Mouse (Mus musculus) urinary bladder, postnatal 0 days (tissue): ENCODE data around the gene Papln. TPM values are rescaled to one million over a fixed set of nuclear protein-coding genes. Genes with fewer than 3 reads are reported as not detected.

Experiments
- polyA plus RNA-seq: library from polyadenylated mRNA; unstranded; fragments of >200 nt; fragmentation: Nextera tagmentation; extraction: Ambion mirVana; gene quantifications from 2 replicates; pipeline ENCODE4 v1.2.1, GENCODE M21; 2015

Papln gene
- 1.3 and 1.9 TPM in 2 replicates for polyA plus RNA-seq

GRCm38 (mm10) chr12:83763311-83764043 lies at the start of gene Papln:
Gene Papln, plus strand, starts transcription at chr12:83763634.

Other genes starting within 250 kb of the Papln start
- gene Dcaf4, start 243.2 kb upstream of the Papln start, polyA plus RNA-seq = 23.5 and 23.9 TPM in 2 replicates
- 8.1 and 9.8 TPM in 2 replicates for gene Zfyve1, start 166.4 kb upstream of the Papln start, polyA plus RNA-seq
- 123 and 128 TPM in 2 replicates for gene Rbm25, start 132.4 kb upstream of the Papln start, polyA plus RNA-seq
- 57.8 and 61.9 TPM in 2 replicates for gene Psen1, start 75.5 kb upstream of the Papln start, polyA plus RNA-seq
- 16.8 and 23.8 TPM in 2 replicates for gene Numb, start 158.3 kb downstream of the Papln start, polyA plus RNA-seq
- gene Riox1, start 187.0 kb downstream of the Papln start, polyA plus RNA-seq = 5.7 and 5.8 TPM in 2 replicates
- not detected in 2 replicates for gene Heatr4, start 221.2 kb downstream of the Papln start, polyA plus RNA-seq
- 22.6 and 24.8 TPM in 2 replicates for gene Acot2, start 224.2 kb downstream of the Papln start, polyA plus RNA-seq
- gene Acot1, start 245.9 kb downstream of the Papln start, polyA plus RNA-seq = 23.0 and 24.4 TPM in 2 replicates